Mouse (Mus musculus): ENCODE results near the gene Pdxk.
A peak's percentile ranks its signal among the peaks of the same experiment; 100 is the strongest.
"Not testable (repeated sequence)": the region's sequence is repeated elsewhere in the genome, so short reads cannot be mapped to it uniquely, and the experiment has no call there.

Pdxk gene

GRCm38 (mm10) chr10:78464792-78465207 lies at the start of gene Pdxk:
TSS of gene Pdxk (minus strand) at chr10:78464975.
- peak; percentile 80 for DNase-seq (ENCODE audit: low spot score)

GRCm38 (mm10) chr10:78502986-78503733 lies 38.4 kb upstream of the Pdxk start:
- no peak for DNase-seq (ENCODE audit: low spot score)

- peak; percentile 81 for DNase-seq (ENCODE audit: low spot score)
These were observed 22.8 kb upstream of the Pdxk start for GRCm38 (mm10) chr10:78487431-78488086.

GRCm38 (mm10) chr10:78486871-78487270 lies 22.1 kb upstream of the Pdxk start:
- DNase-seq (ENCODE audit: low spot score): no peak

GRCm38 (mm10) chr10:78485369-78485768 lies 20.6 kb upstream of the Pdxk start:
- DNase-seq (ENCODE audit: low spot score): not testable (repeated sequence)

GRCm38 (mm10) chr10:78481928-78482499 lies 17.2 kb upstream of the Pdxk start:
- DNase-seq (ENCODE audit: low spot score): no peak

GRCm38 (mm10) chr10:78480954-78481927 lies 16.5 kb upstream of the Pdxk start:
- no peak for DNase-seq (ENCODE audit: low spot score)

- no peak for DNase-seq (ENCODE audit: low spot score)
These were observed 12.0 kb upstream of the Pdxk start for GRCm38 (mm10) chr10:78476821-78477220.

- DNase-seq (ENCODE audit: low spot score): no peak
These were observed 10.0 kb upstream of the Pdxk start for GRCm38 (mm10) chr10:78474759-78475158.

GRCm38 (mm10) chr10:78473434-78473833 lies 8.7 kb upstream of the Pdxk start:
- no peak for DNase-seq (ENCODE audit: low spot score)

- DNase-seq (ENCODE audit: low spot score): no peak
These were observed 7.3 kb upstream of the Pdxk start for GRCm38 (mm10) chr10:78472046-78472445.

- no peak for DNase-seq (ENCODE audit: low spot score)
These were observed 6.0 kb upstream of the Pdxk start for GRCm38 (mm10) chr10:78470582-78471313.

GRCm38 (mm10) chr10:78467761-78468310 lies 3.1 kb upstream of the Pdxk start:
- no peak for DNase-seq (ENCODE audit: low spot score)

GRCm38 (mm10) chr10:78466647-78467046 lies 1.9 kb upstream of the Pdxk start:
- DNase-seq (ENCODE audit: low spot score): no peak

GRCm38 (mm10) chr10:78465472-78465871 lies 697 bp upstream of the Pdxk start:
- no peak for DNase-seq (ENCODE audit: low spot score)

GRCm38 (mm10) chr10:78464201-78464791 lies 479 bp downstream of the Pdxk start:
- no peak for DNase-seq (ENCODE audit: low spot score)

GRCm38 (mm10) chr10:78463769-78464167 lies 1.0 kb downstream of the Pdxk start:
- DNase-seq (ENCODE audit: low spot score): no peak

GRCm38 (mm10) chr10:78462945-78463768 lies 1.6 kb downstream of the Pdxk start:
- DNase-seq (ENCODE audit: low spot score): no peak

GRCm38 (mm10) chr10:78461767-78462166 lies 3.0 kb downstream of the Pdxk start:
- DNase-seq (ENCODE audit: low spot score): no peak

GRCm38 (mm10) chr10:78460463-78460862 lies 4.3 kb downstream of the Pdxk start:
- no peak for DNase-seq (ENCODE audit: low spot score)

Measured in ovary, postnatal 10 days (tissue).